Mouse (Mus musculus) forebrain, embryonic 16.5 days (tissue): Measurements from ENCODE around the gene Gm20388. TPM values are rescaled to one million over a fixed set of nuclear protein-coding genes. Genes with fewer than 3 reads are reported as not detected.

Experiments used
- ATAC-seq: fragments of 200-750 bp; cut with Nextera tagmentation; 2 replicates; pipeline ENCODE4 v1.8.0; 2017; ENCODE audit warnings: mild to moderate bottlenecking, moderate library complexity
- H3K27ac ChIP-seq: fragments of 300-500 bp; sonication (generic); 2 replicates; pipeline ENCODE4 v1.5.1; 2014; ENCODE audit warnings: low read length, control low read depth
- H3K27me3 ChIP-seq: fragments of 300-500 bp; sonication (generic); replicated peaks from 2 replicates; pipeline ENCODE4 v1.6.1; 2014; ENCODE audit warnings: low read length; ENCODE audit not compliant: control insufficient read depth, insufficient read depth
- H3K36me3 ChIP-seq: fragments of 300-500 bp; sonication (generic); 2 replicates; pipeline ENCODE4 v1.6.1; 2014; ENCODE audit not compliant: control insufficient read depth, insufficient read depth
- H3K4me1 ChIP-seq: fragments of 300-500 bp; sonication (generic); replicated peaks from 2 replicates; pipeline ENCODE4 v1.6.1; 2014; ENCODE audit warnings: low read length; ENCODE audit not compliant: control insufficient read depth, insufficient read depth
- H3K4me2 ChIP-seq: fragments of 300-500 bp; sonication (generic); 2 replicates; pipeline ENCODE4 v1.6.1; 2014; ENCODE audit warnings: mild to moderate bottlenecking, low read length, control low read depth
- H3K4me3 ChIP-seq: fragments of 300-500 bp; sonication (generic); replicated peaks from 2 replicates; pipeline ENCODE4 v1.5.1; 2014; ENCODE audit warnings: mild to moderate bottlenecking, low read length, control low read depth
- H3K9ac ChIP-seq: fragments of 300-500 bp; sonication (generic); replicated peaks from 2 replicates; pipeline ENCODE4 v1.6.1; 2014; ENCODE audit warnings: low read depth, low read length, control low read depth
- H3K9me3 ChIP-seq: fragments of 300-500 bp; sonication (generic); 2 replicates; pipeline ENCODE4 v1.6.1; 2016; ENCODE audit warnings: low read length; ENCODE audit not compliant: control insufficient read depth
- WGBS: fragments of 180-500 bp; shearing (Covaris S2); extraction: QIAGEN DNeasy Blood & Tissue Kit; methylation state at CpG from one replicate; pipeline ENCODE4 v1.1.7; 2014; 5-methylcytosine and 5-hydroxymethylcytosine counted together
- polyA plus RNA-seq: library from polyadenylated mRNA; unstranded; fragments of >200 nt; fragmentation: Nextera tagmentation; extraction: Ambion mirVana; gene quantifications from 2 replicates; pipeline ENCODE4 v1.2.1, GENCODE M21; 2015

The Gm20388 gene
- polyA plus RNA-seq, 1 experiment from 2014 or later, result 4.7 TPM

DNA sequence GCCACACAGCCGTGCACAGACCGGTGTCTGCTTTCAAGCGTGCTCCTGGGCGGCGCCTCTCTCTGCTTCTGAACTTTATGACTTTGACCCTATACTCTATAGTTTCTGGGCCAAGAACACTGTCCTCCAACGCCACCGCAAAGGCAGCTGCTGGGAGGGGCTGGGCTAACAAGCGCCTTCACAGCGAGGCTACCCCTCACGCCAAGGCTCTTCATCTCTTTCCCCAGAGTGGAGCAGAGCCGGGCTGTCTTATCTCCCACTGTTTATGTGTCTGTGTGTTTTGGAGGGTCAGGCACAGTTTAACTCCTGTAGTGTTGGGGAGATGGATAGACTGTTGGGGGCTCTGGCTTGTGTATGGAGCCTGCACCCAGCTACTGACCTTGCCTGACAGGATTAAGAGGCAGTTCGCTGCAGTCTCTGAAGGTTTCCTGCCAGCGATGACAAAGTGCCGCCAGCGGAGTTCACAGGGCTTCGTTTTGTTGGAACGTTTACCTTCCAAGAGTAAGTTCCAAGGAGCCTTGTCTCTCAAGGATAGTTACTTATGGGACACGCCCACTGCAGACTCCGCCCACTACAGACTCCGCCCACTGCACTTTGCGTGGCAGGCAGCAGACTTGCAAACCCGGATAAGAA is 783.3 kb downstream of the Gm20388 start:
- Histone ChIP-seq H3K27ac (no peak overlapping the region), H3K4me2 (no peak overlapping the region), H3K4me1 (peaks cover 8% of the 10 kb centered on the region), H3K36me3 (no peaks in the 10 kb centered on the region), H3K9me3 (no peaks in the 10 kb centered on the region), H3K4me3 (no peak overlapping the region), H3K27me3 (no peaks in the 10 kb centered on the region), H3K9ac (no peak overlapping the region)
- no peak for ATAC-seq
- 58% methylated on average over 22 of the region's 22 CpGs for WGBS

DNA sequence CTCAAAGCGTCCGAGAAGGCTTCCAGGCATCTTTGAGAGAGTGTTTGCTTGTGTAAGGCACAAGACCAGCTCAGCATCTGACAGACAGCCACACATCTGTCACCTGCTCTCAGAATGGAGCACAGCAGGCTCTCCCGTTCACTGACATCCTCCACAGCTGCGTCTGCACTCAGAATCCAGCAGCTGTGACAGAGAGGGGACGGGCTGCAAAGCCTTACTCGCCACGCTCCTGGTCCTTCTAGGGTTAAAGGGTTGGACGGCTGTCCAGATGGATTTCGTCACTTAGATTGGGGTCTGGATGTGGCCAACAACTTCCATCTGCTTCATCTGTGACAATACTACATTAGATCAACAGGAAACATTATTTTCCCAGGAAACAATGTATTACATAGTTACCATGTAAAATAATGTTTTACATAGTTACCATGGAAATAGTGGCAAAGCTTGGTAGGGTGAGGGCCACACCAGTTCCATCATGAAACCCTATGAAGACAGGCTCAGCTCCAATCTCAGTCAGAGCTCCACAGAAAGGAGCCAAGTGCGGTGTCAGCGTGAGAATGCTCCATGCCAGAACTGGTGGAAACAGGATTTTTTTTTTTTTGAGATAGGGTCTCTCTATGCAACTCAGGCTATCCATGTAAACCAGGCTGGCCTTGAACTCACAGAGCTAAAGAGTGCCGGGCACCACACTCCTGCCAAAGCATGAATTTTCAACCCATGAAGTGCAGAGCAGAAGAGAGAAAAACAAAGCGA is 785.9 kb downstream of the Gm20388 start:
- Histone ChIP-seq H3K9ac (no peak overlapping the region), H3K4me2 (no peak overlapping the region), H3K27ac (no peak overlapping the region), H3K36me3 (no peaks in the 10 kb centered on the region), H3K27me3 (no peaks in the 10 kb centered on the region), H3K9me3 (no peaks in the 10 kb centered on the region), H3K4me1 (peaks cover 8% of the 10 kb centered on the region), H3K4me3 (no peak overlapping the region)
- WGBS, result 66% methylated on average over 13 of the region's 13 CpGs
- ATAC-seq, result no peak

DNA sequence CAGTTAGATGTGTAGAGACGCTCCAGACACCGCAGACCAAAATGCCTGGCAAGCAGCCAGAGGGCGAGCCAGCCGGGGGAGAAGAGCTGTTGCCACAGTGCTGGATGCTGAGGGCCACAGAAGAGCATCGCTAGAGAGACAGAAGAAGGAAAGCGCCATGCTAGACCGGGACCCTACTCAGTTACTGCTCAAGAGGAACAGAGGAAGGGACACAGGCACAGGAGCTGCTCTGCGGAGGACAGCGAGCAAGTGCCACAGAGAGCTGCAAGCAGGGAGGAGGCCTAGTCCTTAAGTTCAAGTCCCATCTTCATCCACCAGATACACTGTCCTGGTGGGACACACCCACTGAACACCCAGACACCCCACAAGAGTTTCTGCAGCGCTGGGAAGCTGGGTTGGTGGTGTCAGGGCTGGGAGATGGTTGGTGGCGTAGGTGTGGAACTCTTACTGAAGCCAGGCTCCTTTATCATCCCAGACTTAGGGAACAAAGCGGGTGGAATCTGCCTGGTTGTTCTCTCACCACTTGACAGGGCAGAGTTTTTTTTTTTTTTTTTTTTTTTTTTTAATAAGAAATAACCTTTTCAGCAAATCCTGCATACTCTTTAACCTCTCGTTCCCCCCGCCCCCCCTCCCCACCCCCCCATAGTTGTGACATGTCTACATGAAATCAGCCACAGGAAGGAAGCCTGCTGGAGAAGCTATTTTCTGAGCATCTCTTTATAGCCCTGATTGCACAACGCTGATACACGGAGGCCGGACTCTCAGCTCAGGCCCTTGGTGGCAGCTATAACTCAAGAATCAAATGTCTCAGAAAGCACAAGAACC is 786.7 kb downstream of the Gm20388 start:
- Histone ChIP-seq H3K9ac (no peak overlapping the region), H3K4me1 (peaks cover 8% of the 10 kb centered on the region), H3K36me3 (no peaks in the 10 kb centered on the region), H3K4me2 (no peak overlapping the region), H3K27me3 (no peaks in the 10 kb centered on the region), H3K27ac (no peak overlapping the region), H3K4me3 (no peak overlapping the region), H3K9me3 (no peaks in the 10 kb centered on the region)
- 73% methylated on average over 16 of the region's 17 CpGs for WGBS
- no peak for ATAC-seq

DNA sequence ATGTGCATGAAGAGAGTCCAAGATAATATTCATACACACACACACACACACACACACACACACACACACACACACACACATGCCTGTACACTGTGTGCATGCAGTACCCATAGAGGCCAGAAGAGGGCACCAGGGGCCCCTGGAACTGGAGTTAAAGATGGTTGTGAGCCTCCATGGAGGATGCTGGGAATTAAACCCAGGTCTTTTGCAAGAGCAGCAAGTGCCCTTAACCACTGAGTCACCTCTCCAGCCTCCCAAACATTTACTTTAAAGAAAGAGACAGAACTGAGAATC is 787.3 kb downstream of the Gm20388 start:
- Histone ChIP-seq H3K36me3 (no peaks in the 10 kb centered on the region), H3K9ac (no peak overlapping the region), H3K27ac (no peak overlapping the region), H3K4me2 (no peak overlapping the region), H3K4me1 (peaks cover 8% of the 10 kb centered on the region), H3K4me3 (no peak overlapping the region), H3K9me3 (no peaks in the 10 kb centered on the region), H3K27me3 (no peaks in the 10 kb centered on the region)
- no peak for ATAC-seq

DNA sequence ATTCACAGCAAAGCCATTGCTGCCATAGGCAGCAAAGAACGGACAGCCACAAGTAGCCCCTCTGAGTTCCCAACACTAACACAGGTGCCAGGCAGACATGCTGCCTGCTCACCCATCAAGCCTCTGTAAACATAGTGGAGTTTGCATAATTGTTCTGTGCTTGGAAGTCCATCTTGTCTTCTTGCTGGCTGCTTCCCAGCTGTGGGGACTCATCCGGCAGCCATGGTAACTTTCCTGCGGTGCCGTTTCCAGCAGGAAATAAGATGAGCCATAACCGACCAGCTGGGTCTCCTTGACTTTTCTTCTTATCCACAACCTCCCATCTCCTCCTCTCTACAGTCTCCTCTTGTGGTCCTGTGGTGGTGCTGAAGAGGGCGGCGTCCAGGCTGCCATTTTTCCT is 787.8 kb downstream of the Gm20388 start:
- Histone ChIP-seq H3K27me3 (no peaks in the 10 kb centered on the region), H3K36me3 (no peaks in the 10 kb centered on the region), H3K4me1 (peaks cover 8% of the 10 kb centered on the region), H3K27ac (no peak overlapping the region), H3K9me3 (no peaks in the 10 kb centered on the region), H3K4me2 (no peak overlapping the region), H3K4me3 (no peak overlapping the region), H3K9ac (no peak overlapping the region)
- ATAC-seq, result no peak
- whole genome bisulfite sequencing, result 90% methylated on average over 7 of the region's 7 CpGs

DNA sequence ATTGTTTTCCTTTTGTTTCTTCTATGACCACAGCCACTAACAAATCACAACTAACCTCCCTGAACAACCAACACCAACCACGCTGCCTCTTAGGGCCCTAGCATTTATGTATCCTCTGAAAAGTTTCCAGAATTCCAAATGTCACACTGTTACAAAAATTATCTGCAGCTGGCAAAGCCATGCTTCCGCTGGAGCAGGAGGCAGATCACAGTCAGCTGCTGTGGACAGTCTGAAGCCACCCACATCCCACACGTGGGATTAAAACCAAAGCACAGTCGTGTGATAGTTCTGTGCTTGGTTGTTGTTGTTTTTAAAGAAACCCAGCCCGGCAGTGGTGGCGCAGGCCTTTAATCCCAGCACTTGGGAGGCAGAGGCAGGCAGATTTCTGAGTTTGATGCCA is 788.4 kb downstream of the Gm20388 start:
- H3K4me3 ChIP-seq, result no peak overlapping the region
- WGBS, result 78% methylated on average over 6 of the region's 6 CpGs
- no peak overlapping the region for H3K9ac ChIP-seq
- no peaks in the 10 kb centered on the region for H3K9me3 ChIP-seq
- H3K36me3 ChIP-seq, result no peaks in the 10 kb centered on the region
- H3K27me3 ChIP-seq, result no peaks in the 10 kb centered on the region
- ATAC-seq, result no peak
- H3K27ac ChIP-seq, result no peak overlapping the region
- no peak overlapping the region for H3K4me2 ChIP-seq
- H3K4me1 ChIP-seq, result peaks cover 8% of the 10 kb centered on the region

DNA sequence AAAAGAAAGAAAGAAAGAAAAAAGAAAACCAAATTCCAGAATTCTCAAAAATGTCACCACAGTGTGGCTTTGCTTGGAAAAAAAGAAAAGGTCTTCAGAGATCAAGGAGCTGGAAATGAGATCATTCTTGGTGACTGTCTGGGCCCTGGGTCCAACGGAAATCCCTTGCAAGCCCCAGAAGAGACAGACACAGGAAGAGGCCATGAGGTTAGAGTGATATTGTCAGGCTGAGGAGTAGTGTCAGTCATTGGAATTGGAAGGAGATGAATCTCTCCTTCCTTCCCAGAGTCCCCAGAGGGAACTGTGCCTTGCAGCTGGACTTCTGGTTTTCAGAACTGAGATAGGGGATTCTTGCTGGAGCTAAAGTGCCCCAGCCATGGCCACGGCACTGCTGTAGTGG is 788.9 kb downstream of the Gm20388 start:
- H3K27me3 ChIP-seq, result no peaks in the 10 kb centered on the region
- H3K4me1 ChIP-seq, result peaks cover 8% of the 10 kb centered on the region
- H3K36me3 ChIP-seq, result no peaks in the 10 kb centered on the region
- no peak overlapping the region for H3K4me2 ChIP-seq
- H3K4me3 ChIP-seq, result no peak overlapping the region
- no peak for ATAC-seq
- no peak overlapping the region for H3K27ac ChIP-seq
- no peak overlapping the region for H3K9ac ChIP-seq
- no peaks in the 10 kb centered on the region for H3K9me3 ChIP-seq
- WGBS, result 77% methylated on average over 2 of the region's 2 CpGs

DNA sequence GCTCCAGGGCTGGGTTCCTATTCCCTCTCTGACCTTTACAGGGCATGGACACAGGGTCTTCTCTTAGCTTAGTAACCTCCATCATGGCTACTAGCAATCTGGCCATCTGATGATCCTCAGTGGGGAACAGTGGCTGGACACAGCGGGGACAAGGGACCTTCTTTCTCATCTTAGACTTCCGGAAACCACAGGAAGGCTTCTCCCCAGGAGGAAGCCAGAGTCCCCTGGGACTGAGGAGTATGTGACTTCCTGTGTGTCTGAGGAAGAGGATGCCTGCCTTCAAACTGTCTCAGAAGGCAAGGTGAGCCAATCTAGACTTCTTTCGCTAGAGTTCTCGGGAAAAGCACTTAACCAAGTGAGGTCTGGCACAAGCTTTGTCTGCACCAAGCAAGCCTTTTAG is 789.4 kb downstream of the Gm20388 start:
- WGBS, result 89% methylated on average over 4 of the region's 4 CpGs
- Histone ChIP-seq H3K4me1 (peaks cover 8% of the 10 kb centered on the region), H3K36me3 (no peaks in the 10 kb centered on the region), H3K4me3 (no peak overlapping the region), H3K9ac (no peak overlapping the region), H3K4me2 (no peak overlapping the region), H3K9me3 (no peaks in the 10 kb centered on the region), H3K27me3 (no peaks in the 10 kb centered on the region), H3K27ac (no peak overlapping the region)
- no peak for ATAC-seq

DNA sequence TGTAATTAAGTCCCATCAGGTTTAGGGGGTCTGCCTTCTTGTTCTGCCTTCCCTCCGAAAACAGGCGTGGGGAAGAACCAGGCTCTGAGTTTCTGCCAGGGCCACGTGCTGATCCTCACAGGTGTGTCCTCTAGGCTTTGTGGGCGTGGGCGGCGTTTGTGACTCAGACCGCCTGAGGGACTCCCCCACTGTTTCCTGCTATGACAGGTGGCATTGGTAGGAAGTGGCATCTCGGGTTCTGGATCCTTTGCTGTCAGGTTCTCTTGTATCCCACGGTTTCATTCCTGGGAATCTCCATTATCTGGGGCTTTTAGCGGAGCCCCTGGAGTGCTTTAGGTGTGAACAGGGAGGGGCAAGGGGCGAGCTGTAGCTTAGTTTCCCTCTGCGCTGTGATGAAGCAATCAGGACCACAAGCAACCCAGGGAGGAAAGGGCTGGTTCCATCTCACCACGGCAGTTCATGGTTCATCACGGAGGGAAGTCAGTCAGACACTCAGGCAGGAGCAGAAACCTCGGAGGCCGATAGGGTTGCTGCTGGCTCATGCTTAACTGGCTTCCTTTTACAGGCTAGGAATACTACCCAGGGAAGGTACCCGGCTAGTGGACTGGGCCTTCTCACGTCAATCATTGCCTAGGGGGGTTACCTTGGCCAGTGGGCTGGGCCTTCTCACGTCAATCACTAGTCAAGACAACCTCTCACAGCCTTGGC is 791.3 kb downstream of the Gm20388 start:
- Histone ChIP-seq H3K4me1 (no peaks in the 10 kb centered on the region), H3K4me2 (no peak overlapping the region), H3K9me3 (no peaks in the 10 kb centered on the region), H3K9ac (no peak overlapping the region), H3K27ac (no peak overlapping the region), H3K4me3 (no peak overlapping the region), H3K36me3 (no peaks in the 10 kb centered on the region), H3K27me3 (no peaks in the 10 kb centered on the region)
- no peak for ATAC-seq
- WGBS, result 72% methylated on average over 19 of the region's 19 CpGs
